Mouse (Mus musculus) kidney, adult 11 months (tissue): ENCODE measurements around the gene 2410131K14Rik.

Source experiments
- DNase-seq: peaks from one replicate; pipeline ENCODE4 v3.0.0; 2022

2410131K14Rik gene

GRCm38 (mm10) chr5:118244606-118245443 lies at the start of gene 2410131K14Rik, which contains the start of gene Rnft2:
Gene 2410131K14Rik (plus strand): TSS chr5:118245227.
Gene Rnft2 (minus strand): TSS chr5:118245116.
- peak; percentile 100 for DNase-seq

DNA sequence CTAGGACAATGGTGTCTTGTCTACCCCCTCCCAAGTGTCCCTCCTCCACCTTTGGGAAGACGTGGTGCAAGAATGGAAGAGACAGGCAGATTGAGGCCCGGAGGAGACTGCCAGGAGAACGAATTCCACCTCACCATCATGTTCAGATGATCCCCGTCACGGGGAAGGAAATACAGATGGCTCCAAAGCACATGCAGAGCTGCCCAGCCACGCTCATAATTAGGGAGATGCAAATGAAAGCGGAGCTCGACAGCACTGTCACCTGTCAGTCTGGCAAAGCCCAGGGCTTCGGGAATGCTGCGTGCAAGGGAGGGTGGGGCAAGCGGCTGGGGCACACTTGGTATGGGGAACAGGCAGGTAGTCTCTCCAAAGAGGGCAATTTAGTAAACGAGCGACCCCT lies 47.6 kb upstream of the 2410131K14Rik start:
- DNase-seq, result no peak

GRCm38 (mm10) chr5:118199670-118200069 lies 45.4 kb upstream of the 2410131K14Rik start:
- no peak for DNase-seq

DNA sequence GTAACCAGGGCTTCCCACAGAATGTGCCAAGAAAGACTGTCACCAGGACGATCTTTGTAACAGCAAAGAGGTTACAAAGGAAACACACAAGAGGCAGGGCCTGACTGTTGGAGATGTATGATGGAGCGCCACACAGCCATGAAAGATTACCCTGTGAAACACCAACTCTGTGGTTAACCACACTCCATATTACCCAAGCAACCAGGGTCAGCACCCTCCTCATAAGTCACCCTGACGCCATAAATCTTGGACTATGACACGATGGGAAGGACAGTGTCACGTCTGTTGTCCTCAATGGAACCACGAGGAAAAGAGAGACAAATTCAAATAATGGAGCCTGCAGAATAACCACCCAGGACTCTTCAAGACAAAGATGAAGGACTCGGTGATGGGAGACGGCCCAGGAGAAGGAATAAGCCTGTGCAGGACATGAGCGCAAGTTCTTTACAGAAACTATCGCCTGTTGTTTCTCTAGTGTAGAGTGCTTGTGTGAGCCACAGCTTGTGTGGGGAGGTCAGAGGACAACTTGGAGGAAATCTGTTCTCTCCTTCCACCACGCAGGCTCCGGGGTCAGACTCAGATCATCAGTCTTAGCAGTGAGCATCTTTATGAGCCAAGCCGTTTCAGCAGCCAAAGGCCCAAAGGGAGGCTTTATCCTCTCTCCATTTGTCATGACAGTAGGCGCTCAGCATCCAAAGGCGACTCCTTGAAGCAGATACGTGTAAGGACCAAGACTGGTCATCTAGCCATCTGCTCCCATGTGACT lies 40.2 kb upstream of the 2410131K14Rik start:
- peak; percentile 4 for DNase-seq

DNA sequence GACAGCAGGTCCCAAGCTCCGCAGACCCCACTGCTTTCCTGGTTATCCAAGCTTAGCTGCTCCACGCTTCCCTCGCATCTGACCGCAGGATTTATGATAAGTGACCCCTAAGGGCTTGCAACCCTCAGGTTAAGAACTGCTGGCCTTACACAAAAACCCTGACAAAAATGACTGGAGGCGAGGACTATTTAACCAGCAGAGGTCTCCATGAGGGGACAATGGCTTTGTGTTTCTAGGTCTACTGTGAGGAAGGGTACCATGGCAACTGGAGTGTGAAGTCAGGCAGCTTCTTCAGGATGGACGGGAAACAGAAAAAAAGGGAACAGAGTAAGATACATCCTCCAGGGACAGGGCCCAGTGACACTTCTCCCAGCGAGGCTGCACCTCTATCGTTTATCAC lies 39.2 kb upstream of the 2410131K14Rik start:
- DNase-seq, result no peak

- DNase-seq, result no peak
Measured at GRCm38 (mm10) chr5:118214012-118214411, 31.0 kb upstream of the 2410131K14Rik start.

DNA sequence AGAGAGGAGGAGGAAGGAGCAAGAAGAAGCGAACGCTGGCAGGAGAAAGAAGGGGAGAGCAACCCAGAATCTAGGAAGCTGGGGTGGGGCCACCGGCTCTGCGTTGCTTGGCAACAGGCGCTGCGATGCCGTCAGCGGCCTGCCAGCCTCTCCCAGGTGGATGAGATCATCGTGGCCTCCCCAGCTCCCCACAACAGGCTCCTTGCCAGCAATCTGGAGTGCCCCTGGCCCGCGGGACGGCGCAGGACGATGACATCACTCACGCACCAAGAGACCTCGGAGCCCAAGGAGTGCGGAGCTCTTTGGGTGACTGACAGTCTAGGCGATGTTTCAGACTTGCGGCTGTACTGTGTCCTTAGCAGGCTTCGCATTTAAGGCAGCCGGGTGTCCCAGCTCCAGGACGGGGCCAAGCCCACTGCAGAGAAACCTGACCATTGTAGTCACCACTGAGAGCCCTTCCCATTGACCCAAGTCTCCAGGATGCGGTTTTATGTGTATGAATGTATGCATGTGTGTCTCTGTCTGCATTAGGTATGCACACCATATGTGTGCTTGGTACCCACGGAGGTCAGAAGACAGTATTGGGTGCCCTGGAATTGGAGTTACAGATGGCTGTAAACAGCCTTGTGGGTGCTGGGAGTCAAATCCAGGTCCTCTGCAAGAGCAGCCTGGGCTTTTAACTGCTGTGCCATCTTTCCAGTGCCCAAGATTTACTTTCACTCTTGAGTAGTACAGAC lies 30.4 kb upstream of the 2410131K14Rik start:
- DNase-seq, result peak; percentile 16

DNA sequence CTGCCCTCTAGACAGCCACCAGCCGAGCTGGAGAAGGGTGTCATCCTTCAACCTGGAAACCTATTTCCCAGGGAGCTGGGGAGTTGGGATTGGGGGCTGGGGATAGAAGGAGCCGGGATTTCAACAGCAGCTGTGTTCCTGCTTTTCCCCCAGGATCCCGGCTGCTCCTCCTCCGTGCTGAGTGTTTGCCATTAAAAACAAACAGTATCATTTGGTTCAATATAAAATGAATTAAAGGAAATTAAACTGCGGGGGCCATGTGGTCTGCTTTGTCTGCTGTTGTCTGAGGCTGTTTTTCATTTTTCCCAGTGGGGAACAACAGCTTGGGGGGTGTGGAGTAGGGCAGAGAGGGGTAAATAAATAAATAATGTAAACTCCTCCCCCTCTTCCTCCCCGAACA lies 27.6 kb upstream of the 2410131K14Rik start:
- DNase-seq, result no peak

- no peak for DNase-seq
Measured at GRCm38 (mm10) chr5:118223142-118223757, 21.8 kb upstream of the 2410131K14Rik start.

- DNase-seq, result no peak
Measured at GRCm38 (mm10) chr5:118230071-118230611, 14.9 kb upstream of the 2410131K14Rik start.

- DNase-seq, result no peak
Measured at GRCm38 (mm10) chr5:118236891-118237290, 8.1 kb upstream of the 2410131K14Rik start.

GRCm38 (mm10) chr5:118239671-118240070 lies 5.4 kb upstream of the 2410131K14Rik start:
- DNase-seq, result no peak

DNA sequence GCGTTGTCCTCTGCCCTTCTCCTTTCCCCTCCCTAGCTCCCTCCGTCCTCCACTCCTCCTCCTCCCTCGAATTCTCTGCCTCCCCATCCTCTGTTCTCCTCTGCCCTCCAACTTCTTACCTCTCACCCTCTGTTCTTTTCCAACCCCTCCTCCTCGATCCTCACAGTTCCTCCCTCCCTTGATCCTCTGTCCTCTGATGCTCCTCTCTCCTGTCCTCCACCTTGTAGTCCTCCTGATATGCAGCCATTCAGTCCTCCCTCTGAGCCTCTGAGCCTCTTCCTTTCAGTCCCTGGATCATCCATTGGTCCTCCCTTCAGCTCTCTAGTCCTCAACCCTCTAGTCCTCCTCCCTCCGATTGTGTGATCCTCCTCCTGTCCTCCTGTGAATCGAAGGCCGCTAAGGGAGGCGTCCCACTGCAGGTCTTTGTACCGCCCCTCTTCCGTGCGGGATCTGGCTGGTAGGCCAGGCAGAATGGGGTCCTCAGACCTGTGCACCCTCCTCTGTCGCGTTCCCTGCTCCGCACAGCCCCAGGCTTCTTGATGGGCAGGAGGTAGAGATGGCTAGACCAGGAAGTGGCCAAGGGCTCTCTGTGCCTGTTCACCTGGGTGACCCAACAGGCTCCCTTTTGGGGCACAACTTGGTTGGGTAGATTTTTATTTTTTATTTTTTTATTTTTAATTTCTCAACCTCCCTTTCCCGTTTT lies 730 bp downstream of the 2410131K14Rik start:
- DNase-seq, result no peak

DNA sequence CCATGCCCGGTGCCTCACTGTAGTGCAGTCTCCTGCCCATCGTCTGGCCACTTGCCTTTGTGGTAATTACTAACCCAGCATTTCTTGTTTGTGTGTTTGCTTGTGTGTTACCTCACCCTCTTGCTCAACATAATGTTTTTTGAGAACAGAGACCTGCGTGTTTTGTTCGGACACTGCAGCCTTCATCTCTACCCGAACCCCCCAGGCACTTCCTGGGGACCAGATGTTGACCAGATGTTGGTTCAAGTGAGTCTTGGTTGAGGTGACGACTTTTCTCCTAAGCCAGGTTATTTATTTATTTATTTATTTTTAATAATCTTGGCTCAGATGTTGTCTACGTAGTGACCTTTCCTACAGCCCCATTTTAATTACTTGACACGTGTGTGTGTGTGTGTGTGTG lies 2.4 kb downstream of the 2410131K14Rik start:
- DNase-seq, result no peak

GRCm38 (mm10) chr5:118250987-118251386 lies 6.0 kb downstream of the 2410131K14Rik start:
- DNase-seq, result no peak

- no peak for DNase-seq
Measured at GRCm38 (mm10) chr5:118253551-118253950, 8.5 kb downstream of the 2410131K14Rik start.

DNA sequence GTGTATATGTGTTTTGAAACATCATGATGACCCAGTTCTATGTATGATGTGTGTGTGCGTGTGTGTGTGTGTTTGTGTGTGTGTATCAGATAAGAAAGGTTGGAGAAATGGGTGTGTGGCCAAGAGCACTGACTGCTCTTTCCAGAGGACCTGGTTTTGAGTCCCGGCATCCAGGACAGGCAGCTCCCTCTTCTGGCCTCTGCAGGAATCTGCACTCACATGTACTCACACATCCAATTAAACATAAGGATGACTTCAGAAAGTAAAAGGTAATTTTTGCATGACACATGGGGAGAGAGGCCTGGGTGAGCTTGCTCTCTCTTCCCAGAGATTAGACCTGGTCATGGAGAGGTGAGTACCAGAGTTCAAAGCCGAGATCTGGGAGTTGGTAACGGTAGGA lies 12.0 kb downstream of the 2410131K14Rik start:
- DNase-seq, result no peak

- DNase-seq, result no peak
Measured at GRCm38 (mm10) chr5:118259152-118259551, 14.1 kb downstream of the 2410131K14Rik start.

GRCm38 (mm10) chr5:118259636-118260035 lies 14.6 kb downstream of the 2410131K14Rik start:
- DNase-seq, result no peak

GRCm38 (mm10) chr5:118260055-118260454 lies 15.0 kb downstream of the 2410131K14Rik start:
- DNase-seq, result no peak

- no peak for DNase-seq
Measured at GRCm38 (mm10) chr5:118260642-118261041, 15.6 kb downstream of the 2410131K14Rik start.

DNA sequence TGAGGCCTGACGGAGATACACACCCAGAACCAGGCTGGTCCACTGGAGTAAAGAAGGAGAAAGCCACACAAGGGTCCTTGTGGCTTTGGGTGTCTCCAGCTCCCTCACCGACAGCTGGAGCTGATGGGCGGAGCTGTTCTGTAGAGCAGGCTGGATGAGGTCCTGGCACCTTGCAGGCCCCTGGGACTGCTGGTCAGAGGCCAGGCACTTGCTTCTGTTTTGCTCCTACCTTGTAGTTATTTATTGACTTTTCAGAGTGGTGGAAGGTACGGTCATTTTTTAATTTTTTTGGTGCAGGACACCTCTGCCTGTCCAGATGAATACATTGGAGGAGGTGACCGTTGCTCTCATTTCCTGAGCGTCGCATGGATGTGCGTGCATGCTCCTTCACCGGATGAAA lies 16.2 kb downstream of the 2410131K14Rik start:
- peak; percentile 75 for DNase-seq
